Mouse (Mus musculus): ENCODE results near the gene Neb. TPM values are rescaled to one million over a fixed set of nuclear protein-coding genes. Genes with fewer than 3 reads are reported as not detected.

Neb gene
- total RNA-seq, 2 experiments from 2014 or later, result 23.2 to 73.6 TPM

DNA sequence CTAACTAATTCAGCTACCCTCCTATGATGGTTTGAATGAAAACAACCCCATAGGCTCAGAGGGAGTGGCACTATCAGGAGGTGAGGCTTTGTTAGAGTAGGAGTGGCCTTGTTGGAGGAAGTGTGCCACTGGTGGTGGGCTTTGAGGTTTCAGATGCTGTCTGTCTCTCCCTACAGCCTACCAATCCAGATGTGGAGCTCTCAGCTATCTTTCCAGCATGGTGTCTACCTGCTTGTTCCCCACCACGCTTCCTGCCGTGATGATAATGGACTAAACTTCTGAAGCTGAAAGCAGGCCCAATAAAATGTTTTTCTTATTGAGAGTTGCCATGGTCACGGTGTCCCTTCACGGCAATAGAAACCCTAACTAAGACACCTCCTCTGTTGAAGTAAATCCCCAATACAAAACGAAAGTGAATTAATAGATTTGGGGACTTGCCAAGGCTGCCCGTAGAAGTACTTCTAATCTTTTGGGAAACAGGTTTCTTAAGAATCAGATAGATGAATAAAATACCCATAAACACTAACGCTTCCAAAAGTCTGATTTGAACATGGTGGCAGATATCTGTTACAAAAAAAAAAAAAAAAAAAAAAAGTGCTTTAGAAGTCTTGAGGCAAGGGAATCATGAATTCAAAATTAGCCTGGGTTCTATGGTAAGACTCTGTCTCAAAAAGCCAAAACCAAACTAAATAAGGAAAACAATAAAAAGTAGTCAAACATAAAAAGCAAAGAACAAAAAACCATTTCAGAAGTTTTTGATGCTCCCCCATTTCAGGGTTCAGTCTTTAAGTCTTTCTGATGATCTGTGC is 63.1 kb downstream of the Neb start:
- DNase-seq (ENCODE audit: low spot score in 2 of 2), result no peak

DNA sequence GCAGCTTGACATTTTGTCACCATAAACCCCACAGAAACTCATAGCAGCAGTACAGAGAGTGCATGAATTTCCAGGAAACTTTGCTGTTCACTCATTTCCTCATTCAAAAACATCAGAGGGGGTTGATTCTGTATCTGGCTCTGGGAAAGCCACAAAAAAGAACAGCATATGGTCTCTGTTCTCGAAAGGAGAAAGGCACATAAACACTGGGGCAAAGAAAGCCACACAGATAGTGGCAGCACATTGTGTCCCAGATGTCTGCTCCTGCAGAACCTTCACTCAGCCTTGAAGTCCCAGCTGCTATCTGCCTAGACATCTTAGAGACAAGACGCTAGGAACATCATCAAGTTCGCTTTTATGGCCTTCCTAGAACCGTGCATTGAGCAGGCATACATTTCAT is 67.5 kb downstream of the Neb start:
- DNase-seq (ENCODE audit: low spot score in 2 of 2), result no peak

DNA sequence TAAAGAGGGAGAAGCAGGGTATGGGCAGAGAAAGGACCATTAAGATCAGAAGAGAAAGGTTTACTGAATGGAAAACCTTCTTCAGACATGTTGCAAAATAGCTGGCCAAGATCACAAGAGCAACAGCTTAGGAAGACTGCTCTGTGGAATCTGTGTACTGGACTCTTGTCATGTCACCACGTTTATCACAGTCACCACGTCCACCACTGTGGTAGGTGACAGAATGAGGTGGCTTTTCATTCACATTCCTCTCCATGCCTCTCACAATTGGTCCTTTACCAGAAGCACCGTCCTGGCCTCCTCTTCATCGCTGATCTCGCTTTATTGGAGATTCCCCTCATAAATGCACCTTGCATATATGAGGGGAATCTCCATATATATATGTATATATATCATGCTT is 71.6 kb downstream of the Neb start:
- DNase-seq (ENCODE audit: low spot score in 2 of 2), result no peak

DNA sequence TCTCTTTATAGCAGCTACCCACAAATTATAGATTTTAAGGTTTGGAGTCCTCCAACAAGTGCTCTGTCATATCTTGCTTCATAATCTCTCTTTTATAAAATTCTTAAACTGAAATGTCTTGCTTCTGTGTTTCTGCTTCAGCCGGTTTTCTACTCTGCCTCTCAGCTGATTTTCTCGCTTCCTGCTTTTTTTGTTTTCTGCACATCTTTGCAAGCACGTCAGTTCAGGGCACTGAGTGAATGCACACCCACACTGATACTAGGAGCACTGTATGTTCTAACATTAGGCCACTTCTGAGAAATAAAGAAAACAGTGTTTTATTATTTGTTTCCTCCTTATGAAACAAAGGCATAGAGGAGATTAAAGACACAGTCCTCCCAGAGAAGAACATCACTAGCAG is 73.7 kb downstream of the Neb start:
- DNase-seq (ENCODE audit: low spot score in 2 of 2), result no peak

DNA sequence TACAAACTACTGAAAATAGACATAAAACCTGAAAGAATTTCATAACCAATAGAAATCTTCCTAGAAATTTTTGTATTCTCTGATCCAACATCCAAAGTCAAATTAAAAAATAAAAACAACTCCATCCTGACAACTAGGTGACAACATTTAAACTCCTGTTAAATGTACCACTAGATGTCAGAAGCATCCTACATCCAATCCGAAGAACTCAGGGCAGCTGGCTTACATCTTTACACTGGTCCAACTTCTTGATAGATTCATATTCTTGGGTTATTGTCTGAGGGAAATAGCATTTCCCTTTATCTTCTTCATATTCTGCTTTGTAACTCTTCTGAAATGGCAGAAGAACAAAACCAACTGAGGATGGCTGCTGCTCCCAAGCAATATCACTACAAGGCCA is 74.9 kb downstream of the Neb start:
- no peak for DNase-seq (ENCODE audit: low spot score in 2 of 2)

DNA sequence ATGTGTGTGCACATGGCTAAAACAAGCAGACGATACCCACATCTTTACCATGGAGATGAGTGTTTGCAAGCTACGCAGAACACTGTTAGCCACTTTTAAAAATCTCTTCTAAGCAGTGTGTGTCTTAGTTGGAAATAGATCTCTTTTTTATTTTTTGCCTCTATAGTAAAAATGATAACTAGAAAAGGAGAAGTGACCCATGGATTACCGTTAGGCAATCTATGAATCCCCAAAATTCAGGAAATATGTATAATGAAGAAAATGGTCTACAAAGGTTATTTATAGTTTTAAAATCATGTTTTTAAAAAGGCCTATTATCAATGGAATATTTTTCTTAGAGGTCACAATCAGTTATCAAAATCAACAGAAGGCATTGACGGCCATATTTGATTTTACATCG is 80.3 kb downstream of the Neb start:
- no peak for DNase-seq (ENCODE audit: low spot score in 2 of 2)

DNA sequence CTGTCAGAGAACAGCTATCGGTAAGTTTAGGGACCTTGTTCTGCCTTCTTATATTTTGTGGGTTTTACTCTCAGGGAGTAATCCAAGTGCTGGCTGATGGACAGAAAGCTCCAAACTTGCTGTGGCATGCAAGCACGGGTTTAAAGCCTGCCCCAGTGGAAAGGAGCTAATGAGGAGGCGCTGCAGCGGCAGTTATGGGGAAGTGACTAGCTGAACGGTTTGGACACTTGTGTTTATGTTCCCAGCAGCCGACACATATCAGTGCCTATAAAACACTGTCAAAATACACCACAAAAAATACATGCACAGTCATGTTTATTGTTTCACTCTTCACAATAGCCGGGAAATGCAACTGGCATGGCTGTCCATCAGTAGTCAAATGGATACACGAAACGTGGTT is 81.5 kb downstream of the Neb start:
- DNase-seq (ENCODE audit: low spot score in 2 of 2), result no peak

DNA sequence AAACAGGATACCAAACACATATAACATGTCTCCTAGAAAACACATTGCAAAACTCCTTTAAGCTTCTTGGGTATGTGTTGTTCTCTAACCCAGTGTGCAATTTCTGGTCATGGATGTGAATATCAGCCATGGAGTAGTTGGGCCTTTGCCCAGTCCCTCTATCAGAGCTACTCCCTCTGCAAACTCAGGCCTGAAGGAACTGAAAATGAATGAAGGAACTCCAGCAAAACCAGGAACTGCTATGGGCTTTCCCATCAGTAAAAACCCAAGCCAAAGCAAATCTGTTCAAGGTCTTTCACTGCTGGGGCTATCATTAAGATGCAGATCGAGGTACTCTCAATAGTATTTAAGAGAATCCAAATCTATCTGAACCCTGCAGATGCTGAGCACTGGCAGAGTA is 90.8 kb downstream of the Neb start:
- no peak for DNase-seq (ENCODE audit: low spot score in 2 of 2)

DNA sequence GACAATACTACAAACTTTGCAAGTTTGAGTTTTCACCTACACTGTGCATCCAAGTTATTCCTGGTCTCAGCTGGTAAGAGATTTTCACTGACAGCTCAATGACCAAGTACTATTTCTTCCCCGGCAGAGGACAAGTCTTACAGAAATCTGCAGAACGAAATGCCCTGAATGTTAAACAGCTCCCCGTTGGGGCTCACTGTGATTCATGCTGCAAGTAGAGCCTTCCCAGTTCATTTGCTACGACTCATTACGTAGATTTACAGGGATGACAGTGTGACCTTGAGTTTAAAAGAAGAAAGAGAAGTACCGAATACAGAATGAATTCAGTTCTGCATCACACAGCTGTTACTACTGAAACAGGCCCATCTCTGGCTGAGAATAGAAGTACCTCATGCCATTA is 91.9 kb downstream of the Neb start:
- no peak for DNase-seq (ENCODE audit: low spot score in 2 of 2)

DNA sequence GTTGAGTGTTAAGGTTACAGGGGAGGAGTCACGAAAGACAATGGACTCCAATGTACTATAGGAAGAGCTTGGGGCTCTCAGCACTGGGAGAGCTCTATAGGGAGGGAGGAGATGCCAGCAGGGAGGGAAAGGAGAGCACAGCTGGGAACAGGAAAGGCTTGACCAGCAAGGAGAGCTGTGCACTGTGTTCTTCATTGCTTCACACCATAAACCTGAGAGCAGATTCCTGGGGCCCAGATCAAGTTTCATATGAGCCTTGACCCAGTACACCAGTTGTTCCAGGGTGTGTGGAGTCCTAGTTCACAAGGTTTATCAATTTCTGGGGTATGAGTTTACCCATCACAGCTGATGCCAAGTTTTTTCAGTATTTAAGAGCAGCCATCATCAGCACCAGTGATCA is 106.1 kb downstream of the Neb start:
- no peak for DNase-seq (ENCODE audit: low spot score in 2 of 2)

DNA sequence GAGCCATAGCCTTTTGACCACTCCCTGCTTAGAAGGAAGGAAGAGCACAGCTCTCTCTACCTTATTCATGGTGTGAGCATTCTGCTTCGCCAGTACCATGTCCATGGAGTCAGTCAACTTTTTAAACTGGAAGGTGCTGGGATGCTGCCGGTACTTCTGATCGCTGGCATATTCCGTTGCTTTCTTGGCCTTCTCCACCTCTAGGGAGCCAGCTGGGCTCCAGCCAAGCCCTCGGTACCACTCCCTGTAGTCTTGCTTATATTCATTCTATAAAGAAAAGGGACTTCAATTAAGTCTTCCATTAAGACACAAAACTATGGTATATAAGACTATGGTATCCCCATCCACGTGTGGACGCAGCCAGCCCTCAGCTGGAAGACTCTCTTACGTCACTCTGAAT is 107.4 kb downstream of the Neb start:
- no peak for DNase-seq (ENCODE audit: low spot score in 2 of 2)

DNA sequence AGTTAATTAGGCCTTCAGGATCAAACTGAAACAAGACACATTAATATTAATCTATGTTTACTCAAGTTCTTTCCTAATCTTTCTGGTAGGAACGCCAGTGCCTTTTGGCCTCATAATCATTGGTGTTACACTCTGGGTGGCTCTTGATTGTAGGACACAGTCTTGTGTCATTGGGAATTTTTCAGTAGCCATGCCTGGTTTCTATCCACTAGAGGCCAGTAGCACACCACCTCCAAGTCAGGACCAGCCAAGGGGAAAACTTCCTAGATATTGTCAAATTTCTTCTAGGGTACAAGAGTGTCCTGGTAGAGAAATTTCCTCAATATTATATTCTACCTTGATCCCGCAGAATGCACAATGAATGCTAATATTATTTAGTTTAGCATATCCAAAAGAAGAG is 116.1 kb downstream of the Neb start:
- no peak for DNase-seq (ENCODE audit: low spot score in 2 of 2)

DNA sequence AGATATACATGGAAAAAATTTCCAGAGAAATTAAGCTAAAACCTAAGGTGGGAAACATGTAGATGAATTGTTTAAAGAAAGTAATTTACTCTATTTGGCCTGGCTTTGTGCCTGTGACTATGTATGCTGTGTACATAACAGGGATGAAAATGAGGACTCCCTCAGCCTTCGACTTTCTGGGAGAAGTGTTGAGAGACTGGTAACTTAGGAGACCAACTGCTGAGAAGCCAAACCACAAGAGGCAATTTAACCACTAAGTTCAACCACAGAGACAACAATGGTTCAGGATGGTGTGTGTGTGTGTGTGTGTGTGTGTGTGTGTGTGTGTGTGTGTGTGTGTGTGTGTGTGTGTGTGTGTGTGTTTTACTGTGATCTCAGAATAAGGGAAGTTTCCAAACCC is 126.2 kb downstream of the Neb start:
- DNase-seq (ENCODE audit: low spot score in 2 of 2), result no peak

DNA sequence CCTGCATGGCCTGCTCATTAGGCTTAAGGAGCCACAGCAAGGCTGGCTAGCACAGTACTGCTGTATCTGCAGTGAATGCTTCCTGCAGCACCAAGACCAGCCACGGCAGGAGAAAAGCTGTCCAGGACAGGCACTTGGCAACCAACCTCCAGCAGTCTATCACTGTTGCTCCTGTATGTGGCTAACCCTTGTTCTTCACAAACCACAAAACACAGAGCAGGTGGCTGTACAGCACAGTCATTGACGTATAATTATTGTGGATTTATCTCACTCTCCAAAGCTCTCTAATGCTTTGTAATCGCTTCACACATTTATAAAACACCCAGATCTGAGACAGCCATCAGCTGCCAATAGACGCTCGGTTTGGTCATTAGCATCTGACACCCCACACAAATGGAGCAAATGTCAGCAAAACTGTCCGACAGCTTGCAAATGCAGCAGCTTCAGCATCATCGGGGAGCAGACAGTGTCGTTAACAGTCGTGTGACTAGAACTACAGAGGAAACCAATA is 129.9 kb downstream of the Neb start:
- DNase-seq (ENCODE audit: low spot score in 2 of 2), result no peak

DNA sequence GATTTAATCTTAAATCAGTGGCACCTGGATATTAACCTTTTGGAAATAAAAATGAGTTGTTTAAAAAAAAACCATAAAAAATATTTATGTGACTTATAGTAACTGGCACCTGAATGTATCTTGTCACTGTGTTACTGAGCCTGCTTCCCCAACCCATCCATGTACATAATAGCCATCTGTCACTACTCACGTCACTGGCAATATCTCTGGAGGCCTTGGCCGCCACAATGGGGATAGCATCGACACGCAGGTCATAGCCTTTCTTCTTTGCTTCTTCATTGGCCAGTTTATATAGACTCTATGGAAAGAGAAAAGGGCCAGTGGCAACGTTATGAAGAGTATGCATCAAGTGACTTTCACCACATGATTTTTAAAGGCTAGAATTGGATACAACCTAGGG is 133.2 kb downstream of the Neb start:
- no peak for DNase-seq (ENCODE audit: low spot score in 2 of 2)

DNA sequence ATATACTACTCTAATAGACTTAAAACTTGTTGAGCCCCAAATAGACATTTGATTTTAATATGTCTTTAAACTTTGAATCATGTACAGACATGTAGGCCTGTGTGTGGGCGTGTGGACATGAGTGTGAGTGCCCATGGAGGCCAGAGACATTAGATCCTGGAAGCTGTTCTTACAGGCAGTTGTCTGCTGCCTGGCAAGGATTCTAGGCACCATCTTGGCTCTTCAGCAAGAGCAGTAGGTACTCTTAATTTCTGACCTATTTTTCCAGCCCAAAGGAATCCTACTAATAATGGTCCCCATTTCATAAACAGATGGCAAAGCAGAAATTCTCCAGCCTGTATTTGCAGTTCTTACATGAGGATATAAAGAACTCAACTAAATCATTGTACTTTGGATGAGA is 135.6 kb downstream of the Neb start:
- DNase-seq (ENCODE audit: low spot score in 2 of 2), result no peak

DNA sequence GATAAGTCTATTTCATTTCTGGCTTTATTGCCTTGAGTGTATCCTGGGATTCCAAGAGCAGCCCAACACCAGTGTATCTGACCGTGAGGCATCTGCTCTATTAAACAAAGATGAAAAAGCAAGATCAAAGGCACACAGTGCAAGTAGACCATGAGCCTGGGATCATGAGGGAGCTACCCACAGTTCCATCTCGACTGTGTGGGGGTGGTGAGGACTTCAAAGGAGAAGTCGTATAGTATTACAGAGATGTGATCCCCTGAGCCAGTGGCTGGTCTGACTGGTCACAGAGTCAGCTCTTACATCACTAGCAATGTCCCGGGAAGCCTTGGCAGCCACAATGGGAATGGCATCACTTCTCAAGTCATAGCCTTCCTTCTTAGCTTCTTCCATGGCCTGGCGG is 140.4 kb downstream of the Neb start:
- DNase-seq (ENCODE audit: low spot score in 2 of 2), result no peak

DNA sequence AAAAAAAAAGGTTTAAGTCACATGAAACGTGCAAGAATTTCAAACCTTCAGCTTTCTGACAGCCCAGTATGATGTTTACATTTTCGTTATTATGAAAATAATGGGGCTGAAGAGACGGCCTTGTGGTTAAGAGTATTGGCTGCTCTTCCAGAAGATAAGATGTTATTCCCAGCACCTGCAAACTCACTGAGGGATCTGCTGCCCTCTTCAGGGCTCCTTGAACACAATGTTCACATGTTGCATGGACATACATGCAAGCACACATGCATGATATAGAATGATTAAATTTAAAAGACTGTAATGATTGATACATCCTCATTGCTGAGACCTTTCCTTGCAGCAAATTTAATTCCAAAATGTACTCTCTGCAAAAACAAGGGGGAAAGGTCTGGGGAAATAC is 150.7 kb downstream of the Neb start:
- DNase-seq (ENCODE audit: low spot score in 2 of 2), result no peak

DNA sequence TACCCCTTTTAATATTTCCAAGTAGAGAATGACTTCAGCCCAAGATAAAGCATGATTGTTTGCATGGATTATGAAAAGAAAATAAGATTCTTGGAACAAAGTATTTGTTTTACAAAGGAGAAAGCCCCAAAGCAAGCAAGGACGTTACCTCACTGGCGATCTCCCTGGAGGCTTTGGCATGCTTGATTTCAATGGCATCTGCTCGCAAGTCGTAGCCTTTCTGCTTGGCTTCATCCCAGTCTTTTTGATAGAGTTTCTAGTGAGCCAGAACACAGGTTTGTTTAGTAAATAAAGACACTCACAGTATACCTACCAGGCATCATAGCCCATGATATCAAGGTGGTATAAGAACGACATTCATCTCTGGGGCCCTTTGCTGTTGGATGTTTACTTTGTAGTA is 153.9 kb downstream of the Neb start:
- no peak for DNase-seq (ENCODE audit: low spot score in 2 of 2)

DNA sequence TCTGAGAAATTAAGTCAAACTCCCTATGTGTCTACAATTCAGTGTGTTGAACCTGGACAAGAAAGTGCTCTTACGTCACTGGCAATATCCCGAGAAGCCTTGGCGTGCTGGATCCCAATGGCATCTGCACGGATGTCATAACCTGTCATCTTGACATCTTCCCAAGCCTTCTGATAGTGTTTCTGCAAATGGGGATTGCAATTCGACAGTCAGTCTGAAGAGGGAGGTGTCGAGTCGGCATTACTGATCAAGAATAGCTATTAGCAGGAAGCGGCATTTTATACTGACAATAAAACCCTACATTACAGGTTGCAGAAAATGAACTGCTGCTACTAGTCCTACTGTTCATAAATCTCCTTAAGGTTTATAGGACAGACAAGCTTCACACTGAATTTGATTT is 158.2 kb downstream of the Neb start:
- no peak for DNase-seq (ENCODE audit: low spot score in 2 of 2)

DNA sequence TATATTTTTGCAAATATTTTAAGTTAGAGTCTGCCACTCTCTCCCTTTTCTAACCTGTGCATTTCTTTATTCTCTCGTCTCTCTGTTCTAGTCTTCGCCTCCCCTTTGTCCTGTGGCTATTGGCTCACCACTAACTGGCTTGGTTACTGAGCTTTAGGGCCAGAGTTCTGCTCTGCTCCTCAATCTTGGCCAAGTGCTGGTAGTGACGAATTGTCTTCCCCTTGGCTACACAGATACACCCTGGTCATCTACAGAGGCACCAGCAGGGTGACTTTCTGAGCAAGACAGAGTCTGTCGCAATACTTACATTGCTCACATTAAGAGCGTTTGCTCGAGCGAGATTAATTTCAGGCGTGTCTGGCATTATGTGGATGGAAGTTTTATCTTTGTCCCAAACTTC is 162.3 kb downstream of the Neb start:
- no peak for DNase-seq (ENCODE audit: low spot score in 2 of 2)

DNA sequence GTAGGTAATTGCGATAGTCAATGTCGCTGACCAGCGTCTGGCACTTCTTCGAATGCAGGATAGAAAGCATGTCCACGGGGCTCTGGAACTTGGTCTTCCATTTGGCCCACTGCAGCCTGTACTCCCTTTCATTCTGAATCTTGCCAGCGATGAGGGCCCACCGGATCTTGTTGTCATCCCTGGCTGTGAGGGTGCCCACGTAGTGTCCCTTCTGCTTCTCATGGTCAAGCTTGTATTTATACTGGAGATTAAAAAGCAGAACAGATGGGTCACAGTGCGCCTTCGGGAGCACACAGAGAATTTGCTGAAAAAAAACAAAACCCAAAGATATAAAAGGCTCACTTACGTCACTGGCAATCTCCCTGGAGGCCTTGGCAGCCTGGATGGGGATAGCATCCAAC is 165.7 kb downstream of the Neb start:
- no peak for DNase-seq (ENCODE audit: low spot score in 2 of 2)

DNA sequence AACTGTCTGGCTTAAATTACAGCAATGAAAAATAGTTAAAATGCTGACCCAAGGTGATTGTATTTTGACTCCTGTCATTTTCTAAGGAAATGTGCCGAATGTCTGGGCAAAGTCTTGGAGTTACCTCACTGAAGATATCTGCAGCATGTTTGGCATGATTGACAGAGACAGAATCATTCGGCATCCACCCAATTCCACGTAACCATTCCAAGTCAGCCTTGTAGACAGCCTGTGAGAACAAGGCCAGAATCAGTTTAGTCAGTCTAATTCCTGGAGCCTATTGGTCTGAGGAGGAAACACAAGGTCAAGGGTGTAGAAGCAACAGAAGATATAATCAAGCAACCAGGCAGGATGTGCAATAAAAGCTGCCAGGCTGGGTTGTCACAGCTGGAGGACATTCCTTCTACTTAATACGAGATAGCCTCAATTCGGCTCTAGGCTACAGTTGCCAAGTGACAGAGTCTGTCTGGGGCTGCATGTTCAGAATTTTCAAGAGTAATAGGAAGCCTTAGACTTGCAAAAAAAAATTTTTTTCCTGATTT is 166.8 kb downstream of the Neb start:
- no peak for DNase-seq (ENCODE audit: low spot score in 2 of 2)

Measured in adrenal gland, postnatal 4 days (tissue).